Mouse (Mus musculus) midbrain, embryonic 12.5 days (tissue): Measurements from ENCODE around the gene Rbp4. TPM values are rescaled to one million over a fixed set of nuclear protein-coding genes. Genes with fewer than 3 reads are reported as not detected.
A peak's percentile ranks its signal among the peaks of the same experiment; 100 is the strongest.

Experiments used
- ATAC-seq: fragments of 200-750 bp; cut with Nextera tagmentation; 2 replicates; pipeline ENCODE4 v1.8.0; 2017; ENCODE audit warnings: low read depth, moderate TSS enrichment, moderate library complexity; ENCODE audit not compliant: low FRiP score
- H3K27ac ChIP-seq: fragments of 300-500 bp; sonication (generic); replicated peaks from 2 replicates; pipeline ENCODE4 v1.5.1; 2016; ENCODE audit warnings: mild to moderate bottlenecking
- H3K27me3 ChIP-seq: fragments of 300-500 bp; sonication (generic); 2 replicates; pipeline ENCODE4 v1.6.1; 2016; ENCODE audit warnings: mild to moderate bottlenecking
- H3K36me3 ChIP-seq: fragments of 300-500 bp; sonication (generic); 2 replicates; pipeline ENCODE4 v1.6.1; 2016
- H3K4me1 ChIP-seq: fragments of 300-500 bp; sonication (generic); 2 replicates; pipeline ENCODE4 v1.6.1; 2016
- H3K4me2 ChIP-seq: fragments of 300-500 bp; sonication (generic); replicated peaks from 2 replicates; pipeline ENCODE4 v1.6.1; 2016; ENCODE audit warnings: mild to moderate bottlenecking, moderate library complexity
- H3K4me3 ChIP-seq: fragments of 300-500 bp; sonication (generic); 2 replicates; pipeline ENCODE4 v1.5.1; 2016; ENCODE audit warnings: mild to moderate bottlenecking
- H3K9ac ChIP-seq: fragments of 300-500 bp; sonication (generic); replicated peaks from 2 replicates; pipeline ENCODE4 v1.6.1; 2016; ENCODE audit warnings: mild to moderate bottlenecking, moderate library complexity
- H3K9me3 ChIP-seq: fragments of 300-500 bp; sonication (generic); 2 replicates; pipeline ENCODE4 v1.6.1; 2016; ENCODE audit warnings: mild to moderate bottlenecking
- WGBS: fragments of 180-500 bp; shearing (Covaris S2); methylation state at CpG from one replicate; pipeline ENCODE4 v1.1.7; 2016; 5-methylcytosine and 5-hydroxymethylcytosine counted together
- polyA plus RNA-seq: library from polyadenylated mRNA; unstranded; fragments of >200 nt; fragmentation: Nextera tagmentation; extraction: Ambion mirVana; gene quantifications from 2 replicates; pipeline ENCODE4 v1.2.1, GENCODE M21; 2016

Gene Rbp4
- polyA plus RNA-seq, 1 experiment from 2014 or later: 1.8 TPM

- H3K4me3 ChIP-seq: no peak overlapping the region
- no peaks in the 10 kb centered on the region for H3K9me3 ChIP-seq
- H3K27ac ChIP-seq: no peak overlapping the region
- no peak for ATAC-seq
- H3K36me3 ChIP-seq: no peaks in the 10 kb centered on the region
- peaks cover 28% of the 10 kb centered on the region for H3K27me3 ChIP-seq
- peaks cover 8% of the 10 kb centered on the region for H3K4me1 ChIP-seq
- H3K4me2 ChIP-seq: no peak overlapping the region
- no peak overlapping the region for H3K9ac ChIP-seq
- WGBS: 86% methylated on average over 5 of the region's 5 CpGs
Measured at GRCm38 (mm10) chr19:38120123-38120760, 4.8 kb downstream of the Rbp4 start.

DNA sequence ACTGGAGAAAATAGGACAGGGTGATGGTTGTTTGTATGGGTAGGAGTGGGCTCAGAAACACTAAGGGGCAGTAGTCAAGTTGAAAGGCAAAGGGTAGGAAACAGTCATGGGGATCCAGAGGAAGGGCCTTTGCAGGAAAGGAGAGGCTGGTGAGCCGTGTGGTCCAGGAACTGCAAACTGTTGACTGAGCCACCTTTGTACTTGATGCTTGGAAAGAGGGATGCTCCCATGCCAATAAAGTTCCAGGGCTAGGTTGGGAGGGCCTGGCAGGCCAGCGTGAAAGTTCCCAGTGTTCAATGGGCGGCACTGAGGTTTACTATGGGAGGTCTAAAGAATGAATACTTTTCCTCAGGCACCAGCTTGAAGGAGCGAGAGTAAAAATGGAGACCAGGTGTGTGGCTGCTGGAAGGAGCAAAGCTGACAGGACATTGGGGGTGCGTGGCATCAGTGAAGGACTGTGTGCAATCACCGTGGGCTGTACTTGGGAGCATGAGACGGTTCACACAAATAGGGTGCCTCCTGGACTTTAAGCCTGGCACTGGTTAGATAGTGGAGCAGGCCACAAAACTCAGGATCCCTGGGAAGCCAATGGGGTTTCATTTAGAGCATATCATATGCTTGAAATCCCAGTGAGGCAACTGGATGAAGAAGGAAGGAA lies 10.1 kb downstream of the Rbp4 start:
- Histone ChIP-seq H3K27me3 (no peaks in the 10 kb centered on the region), H3K27ac (no peak overlapping the region), H3K4me1 (no peaks in the 10 kb centered on the region), H3K4me2 (no peak overlapping the region), H3K9ac (no peak overlapping the region), H3K4me3 (no peak overlapping the region), H3K9me3 (no peaks in the 10 kb centered on the region), H3K36me3 (no peaks in the 10 kb centered on the region)
- 89% methylated on average over 7 of the region's 7 CpGs for WGBS
- ATAC-seq: no peak

DNA sequence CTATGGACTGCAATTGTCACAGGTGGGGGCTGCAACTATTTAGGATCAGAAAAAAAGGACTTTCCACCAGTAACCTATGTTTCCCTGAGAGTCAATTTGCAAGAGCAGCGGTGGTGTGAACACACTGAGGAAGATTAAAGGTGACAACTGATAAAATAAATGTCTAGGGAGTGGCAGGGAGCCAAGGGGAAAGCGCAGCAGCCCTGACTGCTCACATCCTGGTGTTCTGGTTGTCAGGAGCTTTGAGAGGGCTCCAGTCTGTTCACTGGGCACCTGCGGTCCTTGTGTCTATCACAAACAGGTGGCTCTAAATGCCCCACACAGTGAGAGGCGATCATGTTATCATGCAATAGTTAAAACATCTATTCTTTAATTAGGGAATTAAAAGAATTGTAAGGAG lies 12.5 kb downstream of the Rbp4 start:
- no peak for ATAC-seq
- Histone ChIP-seq H3K27me3 (no peaks in the 10 kb centered on the region), H3K4me3 (no peak overlapping the region), H3K4me2 (no peak overlapping the region), H3K4me1 (no peaks in the 10 kb centered on the region), H3K36me3 (no peaks in the 10 kb centered on the region), H3K9me3 (no peaks in the 10 kb centered on the region), H3K9ac (no peak overlapping the region), H3K27ac (no peak overlapping the region)
- 64% methylated on average over 4 of the region's 4 CpGs for WGBS

- Histone ChIP-seq H3K4me3 (no peak overlapping the region), H3K27ac (no peak overlapping the region), H3K4me2 (no peak overlapping the region), H3K9ac (no peak overlapping the region), H3K27me3 (no peaks in the 10 kb centered on the region), H3K4me1 (no peaks in the 10 kb centered on the region), H3K36me3 (no peaks in the 10 kb centered on the region), H3K9me3 (no peaks in the 10 kb centered on the region)
- 84% methylated on average over 8 of the region's 8 CpGs for WGBS
- ATAC-seq: no peak
Measured at GRCm38 (mm10) chr19:38111056-38111455, 14.0 kb downstream of the Rbp4 start.

DNA sequence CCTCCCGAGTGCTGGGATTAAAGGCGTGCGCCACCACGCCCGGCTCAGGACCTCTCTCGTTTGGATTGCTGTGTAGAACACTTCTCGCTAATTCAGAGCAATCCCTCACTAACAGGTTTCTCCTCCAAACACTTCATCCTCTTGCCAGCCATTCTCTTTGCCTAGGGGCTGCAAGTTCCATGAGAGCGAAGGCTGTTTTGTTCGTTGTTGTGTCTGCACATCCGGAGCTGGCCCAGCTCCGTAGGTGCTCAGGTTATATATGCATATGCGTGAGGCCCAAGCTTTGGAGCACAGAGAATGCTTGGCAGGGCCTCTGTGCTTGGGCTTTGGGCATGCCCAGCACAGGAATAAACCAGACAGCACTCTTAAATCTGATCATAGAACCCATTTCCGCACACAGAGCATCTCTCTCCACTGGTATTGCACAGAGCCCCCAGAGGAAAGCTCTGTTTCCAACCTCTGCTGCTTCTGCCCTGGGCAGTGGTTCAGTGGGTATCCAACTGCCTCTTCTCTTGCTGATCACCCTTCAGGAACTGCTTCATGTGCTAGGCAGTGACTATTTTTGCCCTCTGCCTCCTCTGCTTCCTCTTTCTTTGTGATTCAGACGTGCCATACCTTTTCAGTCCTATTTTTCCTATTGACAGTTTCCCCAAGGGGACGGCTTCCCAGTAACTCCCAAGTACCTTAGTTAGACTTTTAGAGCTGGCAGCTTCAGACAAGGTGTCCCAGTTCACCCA lies 15.4 kb downstream of the Rbp4 start:
- H3K4me1 ChIP-seq: no peaks in the 10 kb centered on the region
- WGBS: 93% methylated on average over 15 of the region's 15 CpGs
- no peaks in the 10 kb centered on the region for H3K36me3 ChIP-seq
- H3K27me3 ChIP-seq: no peaks in the 10 kb centered on the region
- no peak overlapping the region for H3K27ac ChIP-seq
- H3K4me2 ChIP-seq: no peak overlapping the region
- no peak overlapping the region for H3K4me3 ChIP-seq
- ATAC-seq: no peak
- H3K9ac ChIP-seq: no peak overlapping the region
- no peaks in the 10 kb centered on the region for H3K9me3 ChIP-seq

GRCm38 (mm10) chr19:38107871-38108270 lies 17.2 kb downstream of the Rbp4 start:
- no peak overlapping the region for H3K9ac ChIP-seq
- 89% methylated on average over 4 of the region's 4 CpGs for WGBS
- no peak overlapping the region for H3K4me2 ChIP-seq
- no peak overlapping the region for H3K4me3 ChIP-seq
- no peak overlapping the region for H3K27ac ChIP-seq
- ATAC-seq: no peak
- H3K36me3 ChIP-seq: no peaks in the 10 kb centered on the region
- no peaks in the 10 kb centered on the region for H3K9me3 ChIP-seq
- no peaks in the 10 kb centered on the region for H3K4me1 ChIP-seq
- H3K27me3 ChIP-seq: no peaks in the 10 kb centered on the region

- Histone ChIP-seq H3K4me1 (peaks cover 10% of the 10 kb centered on the region), H3K9me3 (no peaks in the 10 kb centered on the region), H3K36me3 (no peaks in the 10 kb centered on the region), H3K27me3 (peaks cover 50% of the 10 kb centered on the region), H3K4me2 (peak within 1 kb of the TSS; percentile 54), H3K4me3 (peak within 1 kb of the TSS; percentile 33), H3K27ac (no peak within 1 kb of the TSS), H3K9ac (no peak within 1 kb of the TSS)
- peak; percentile 38; the same call in 1 of the 2 replicates for ATAC-seq
- under 1% methylated on average over 77 of the region's 77 CpGs for WGBS
Measured at GRCm38 (mm10) chr19:38096858-38097758, 28.0 kb downstream of the Rbp4 start, which contains the start of gene Ffar4. Gene Ffar4, plus strand, starts transcription at chr19:38097071.

- no peak for ATAC-seq
- WGBS: 6% methylated on average over 4 of the region's 4 CpGs
Measured at GRCm38 (mm10) chr19:38096231-38096630, 28.9 kb downstream of the Rbp4 start.

GRCm38 (mm10) chr19:38091512-38091985 lies 33.5 kb downstream of the Rbp4 start:
- Histone ChIP-seq H3K36me3 (no peaks in the 10 kb centered on the region), H3K27ac (no peak overlapping the region)
- 46% methylated on average over 4 of the region's 4 CpGs for WGBS

More at GRCm38 (mm10) chr19:38096231-38096630, 28.9 kb downstream of the Rbp4 start:
- H3K4me3 ChIP-seq: no peak overlapping the region
- no peak overlapping the region for H3K9ac ChIP-seq
- H3K4me1 ChIP-seq: peaks cover 10% of the 10 kb centered on the region
- H3K27ac ChIP-seq: no peak overlapping the region
- H3K4me2 ChIP-seq: no peak overlapping the region
- H3K9me3 ChIP-seq: no peaks in the 10 kb centered on the region
- no peaks in the 10 kb centered on the region for H3K36me3 ChIP-seq
- H3K27me3 ChIP-seq: peaks cover 50% of the 10 kb centered on the region

DNA sequence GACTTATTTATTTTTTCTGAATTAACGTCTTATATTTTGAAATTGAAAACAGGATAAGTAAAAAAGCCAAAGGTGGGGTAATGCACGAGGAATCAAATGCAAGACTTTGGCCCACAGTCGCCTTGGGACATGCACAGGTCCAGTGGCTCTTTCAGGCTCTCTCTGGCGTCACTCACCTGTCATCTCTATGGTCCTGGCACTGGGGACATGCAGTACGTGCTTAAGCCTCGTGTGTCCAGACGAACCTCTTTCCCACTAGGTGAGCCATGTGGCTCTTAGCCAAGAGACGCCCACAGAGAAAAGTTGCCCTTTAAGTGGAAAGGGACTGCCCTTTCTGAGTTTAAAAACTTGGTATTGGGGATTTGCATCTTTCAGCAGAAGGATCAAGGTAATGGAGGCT lies 35.7 kb downstream of the Rbp4 start:
- Histone ChIP-seq H3K27ac (no peak overlapping the region), H3K4me3 (no peak overlapping the region), H3K27me3 (no peaks in the 10 kb centered on the region), H3K9ac (no peak overlapping the region), H3K4me2 (no peak overlapping the region), H3K4me1 (no peaks in the 10 kb centered on the region), H3K9me3 (no peaks in the 10 kb centered on the region), H3K36me3 (no peaks in the 10 kb centered on the region)
- no peak for ATAC-seq
- WGBS: 86% methylated on average over 8 of the region's 8 CpGs

More at GRCm38 (mm10) chr19:38091512-38091985, 33.5 kb downstream of the Rbp4 start:
- H3K9me3 ChIP-seq: no peaks in the 10 kb centered on the region
- H3K4me2 ChIP-seq: no peak overlapping the region
- ATAC-seq: no peak
- H3K27me3 ChIP-seq: peaks cover 19% of the 10 kb centered on the region
- H3K4me1 ChIP-seq: no peaks in the 10 kb centered on the region
- H3K4me3 ChIP-seq: no peak overlapping the region
- H3K9ac ChIP-seq: no peak overlapping the region

DNA sequence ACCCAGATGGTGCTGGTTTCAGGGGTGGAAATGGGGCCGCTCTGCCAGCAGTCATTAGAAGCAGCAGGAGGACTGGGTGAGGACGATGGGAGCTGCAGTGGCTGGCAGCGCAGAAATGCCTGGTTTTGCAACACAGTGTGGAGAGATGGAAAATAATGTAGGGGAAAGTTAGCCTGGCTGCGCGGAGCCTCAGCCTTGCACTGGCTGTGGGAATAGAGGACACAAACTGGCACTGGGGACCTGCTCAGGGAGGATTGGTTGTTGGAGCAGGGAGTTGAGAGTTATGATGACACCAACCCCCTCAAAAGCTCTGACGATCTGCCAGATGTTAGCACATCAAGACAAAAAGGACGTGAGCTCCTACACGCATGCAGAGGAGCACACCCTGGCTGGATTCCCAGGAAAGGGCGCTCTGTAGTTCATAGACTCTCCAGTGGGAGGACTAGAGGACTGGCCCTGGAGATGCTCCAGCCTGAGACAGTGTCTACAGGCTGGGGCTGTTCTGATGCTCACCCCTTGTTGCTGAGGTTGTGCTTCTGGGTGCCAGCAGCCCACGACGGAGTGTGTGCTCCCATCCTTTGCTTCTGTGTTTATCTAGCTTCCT lies 38.0 kb downstream of the Rbp4 start:
- 63% methylated on average over 11 of the region's 11 CpGs for WGBS
- H3K9ac ChIP-seq: no peak overlapping the region
- H3K4me3 ChIP-seq: no peak overlapping the region
- no peak for ATAC-seq
- H3K4me1 ChIP-seq: no peaks in the 10 kb centered on the region
- H3K27ac ChIP-seq: no peak overlapping the region
- no peaks in the 10 kb centered on the region for H3K36me3 ChIP-seq
- H3K4me2 ChIP-seq: no peak overlapping the region
- no peaks in the 10 kb centered on the region for H3K27me3 ChIP-seq
- H3K9me3 ChIP-seq: no peaks in the 10 kb centered on the region
